Mouse (Mus musculus): ENCODE measurements at regions not wholly inside any gene's neighbourhood (a gene's known extent, or its start where the extent isn't known, plus 50 kb on each side); places are given as distances from the start of the nearest gene placed in this dataset.

DNA sequence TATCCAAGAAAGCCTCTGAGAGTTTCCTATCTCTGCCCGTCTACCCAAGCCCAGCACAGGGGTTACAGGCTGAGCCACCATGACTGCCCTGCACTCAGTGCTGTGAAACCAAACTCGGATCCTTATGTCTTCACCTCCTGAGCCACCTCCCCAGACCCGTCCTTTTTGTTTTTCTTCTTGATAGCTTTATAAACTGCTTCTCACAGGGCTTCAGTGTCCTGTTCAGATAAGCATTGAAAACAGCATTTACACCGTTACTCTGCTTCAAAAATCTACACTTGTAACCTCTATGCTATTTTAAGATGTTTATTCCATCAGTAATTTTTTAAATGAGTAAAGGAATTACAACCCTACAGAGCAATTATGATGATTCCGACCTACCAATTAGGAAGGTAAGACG lies 253.0 kb downstream of the Dhx15 start:
- no peak overlapping the region for H3K4me2 ChIP-seq (replicated peaks)
- H3K9ac ChIP-seq, result no peak overlapping the region
- no peak for ATAC-seq (ENCODE audit: low FRiP score, low read depth)
- H3K4me3 ChIP-seq, result no peak overlapping the region
- no peaks in the 10 kb centered on the region for H3K9me3 ChIP-seq
- H3K4me1 ChIP-seq, result no peaks in the 10 kb centered on the region
- H3K27me3 ChIP-seq (replicated peaks), result no peaks in the 10 kb centered on the region
- no peaks in the 10 kb centered on the region for H3K36me3 ChIP-seq
- no peak overlapping the region for H3K27ac ChIP-seq
- 88% methylated on average over 6 of the region's 6 CpGs for whole genome bisulfite sequencing

GRCm38 (mm10) chr5:51935391-51936354 lies 254.6 kb downstream of the Dhx15 start:
- H3K27me3 ChIP-seq (replicated peaks), result no peaks in the 10 kb centered on the region
- no peak overlapping the region for H3K4me2 ChIP-seq (replicated peaks)
- H3K9ac ChIP-seq, result no peak overlapping the region
- 60% methylated on average over 17 of the region's 17 CpGs for WGBS
- H3K4me1 ChIP-seq, result no peaks in the 10 kb centered on the region
- no peaks in the 10 kb centered on the region for H3K9me3 ChIP-seq
- peak; percentile 44; the same call in 1 of the 2 replicates for ATAC-seq (ENCODE audit: low FRiP score, low read depth)
- H3K27ac ChIP-seq, result no peak overlapping the region
- H3K4me3 ChIP-seq, result no peak overlapping the region
- H3K36me3 ChIP-seq, result no peaks in the 10 kb centered on the region

DNA sequence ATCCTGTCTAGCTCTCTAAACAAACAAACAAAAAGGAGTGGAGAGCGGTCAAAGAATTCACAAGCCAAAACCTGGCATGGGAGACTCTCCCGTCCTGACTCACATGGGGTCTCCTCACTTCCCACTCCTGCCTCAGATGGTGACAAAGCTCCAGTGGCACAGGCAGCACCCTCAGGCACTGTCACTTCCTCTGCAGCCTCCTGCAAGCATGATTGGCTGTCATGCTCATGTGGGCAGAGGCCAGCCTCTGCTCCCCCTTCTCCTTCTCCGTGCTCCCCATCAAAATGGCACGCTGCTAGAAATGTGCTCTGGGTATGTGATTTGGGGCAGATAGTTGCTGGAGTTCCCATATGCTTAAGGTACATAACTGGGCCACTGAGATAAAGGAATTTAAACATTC lies 255.4 kb downstream of the Dhx15 start:
- 80% methylated on average over 4 of the region's 4 CpGs for WGBS
- Histone ChIP-seq H3K36me3 (no peaks in the 10 kb centered on the region), H3K4me3 (no peak overlapping the region), H3K27me3 (replicated peaks) (no peaks in the 10 kb centered on the region), H3K9ac (no peak overlapping the region), H3K27ac (no peak overlapping the region), H3K9me3 (no peaks in the 10 kb centered on the region), H3K4me2 (replicated peaks) (no peak overlapping the region), H3K4me1 (no peaks in the 10 kb centered on the region)
- no peak for ATAC-seq (ENCODE audit: low FRiP score, low read depth)

DNA sequence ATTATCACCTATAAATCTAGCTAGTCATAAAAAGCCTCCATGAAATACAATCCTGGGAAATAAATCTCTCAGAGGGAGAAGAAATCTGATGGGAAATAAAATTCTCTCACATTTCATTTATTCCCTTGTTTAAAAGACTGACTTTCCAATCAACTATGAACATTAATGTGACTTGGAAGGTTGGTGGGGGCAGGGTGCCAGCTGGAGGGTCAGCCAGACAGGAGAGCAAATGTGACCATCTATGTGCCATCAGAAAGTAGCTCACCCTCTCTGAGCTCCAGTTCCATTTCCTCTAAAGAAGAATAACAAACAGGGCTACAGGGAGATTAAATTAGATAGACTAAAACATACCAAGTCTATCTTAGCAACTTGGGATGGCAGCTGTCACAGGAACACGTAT lies 257.0 kb downstream of the Dhx15 start:
- H3K36me3 ChIP-seq, result no peaks in the 10 kb centered on the region
- H3K4me2 ChIP-seq (replicated peaks), result no peak overlapping the region
- H3K4me3 ChIP-seq, result no peak overlapping the region
- no peaks in the 10 kb centered on the region for H3K27me3 ChIP-seq (replicated peaks)
- 86% methylated on average over 1 of the region's 1 CpGs for WGBS
- H3K4me1 ChIP-seq, result no peaks in the 10 kb centered on the region
- no peak overlapping the region for H3K27ac ChIP-seq
- no peak overlapping the region for H3K9ac ChIP-seq
- no peak for ATAC-seq (ENCODE audit: low FRiP score, low read depth)
- no peaks in the 10 kb centered on the region for H3K9me3 ChIP-seq

- H3K4me2 ChIP-seq (replicated peaks), result no peak overlapping the region
- H3K9me3 ChIP-seq, result no peaks in the 10 kb centered on the region
- no peak overlapping the region for H3K27ac ChIP-seq
- H3K4me3 ChIP-seq, result no peak overlapping the region
- no peak for ATAC-seq (ENCODE audit: low FRiP score, low read depth)
- no peak overlapping the region for H3K9ac ChIP-seq
- H3K4me1 ChIP-seq, result no peaks in the 10 kb centered on the region
- no peaks in the 10 kb centered on the region for H3K36me3 ChIP-seq
- no peaks in the 10 kb centered on the region for H3K27me3 ChIP-seq (replicated peaks)
- 77% methylated on average over 3 of the region's 3 CpGs for WGBS
These were observed 259.9 kb downstream of the Dhx15 start for GRCm38 (mm10) chr5:51930416-51930815.

- Histone ChIP-seq H3K9me3 (no peaks in the 10 kb centered on the region), H3K4me3 (no peak overlapping the region), H3K27me3 (replicated peaks) (no peaks in the 10 kb centered on the region), H3K9ac (no peak overlapping the region), H3K36me3 (no peaks in the 10 kb centered on the region), H3K4me1 (no peaks in the 10 kb centered on the region), H3K27ac (no peak overlapping the region), H3K4me2 (replicated peaks) (no peak overlapping the region)
- 93% methylated on average over 3 of the region's 3 CpGs for WGBS
- no peak for ATAC-seq (ENCODE audit: low FRiP score, low read depth)
These were observed 261.5 kb downstream of the Dhx15 start for GRCm38 (mm10) chr5:51928801-51929200.

DNA sequence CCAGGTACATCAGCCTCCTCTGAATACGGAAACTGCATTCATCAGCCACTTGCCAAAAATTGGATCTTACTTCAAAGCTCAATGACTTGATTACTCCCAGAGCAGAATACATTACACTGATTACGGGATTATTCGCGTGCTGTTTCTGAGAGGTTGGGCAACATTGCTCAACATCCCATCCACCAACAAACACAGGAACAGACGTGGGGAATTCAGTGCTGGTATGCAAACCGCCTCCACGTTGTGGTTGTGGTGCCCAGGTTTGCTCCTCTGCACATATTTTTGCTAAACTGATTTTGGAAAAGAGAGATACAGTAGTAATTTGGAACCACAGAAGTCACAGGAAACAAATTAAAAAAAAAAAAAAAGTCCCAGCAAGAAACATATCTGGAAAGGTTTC lies 266.9 kb downstream of the Dhx15 start:
- Histone ChIP-seq H3K36me3 (no peaks in the 10 kb centered on the region), H3K27ac (no peak overlapping the region), H3K9me3 (no peaks in the 10 kb centered on the region), H3K4me1 (no peaks in the 10 kb centered on the region), H3K4me3 (no peak overlapping the region), H3K4me2 (replicated peaks) (no peak overlapping the region), H3K9ac (no peak overlapping the region), H3K27me3 (replicated peaks) (no peaks in the 10 kb centered on the region)
- ATAC-seq (ENCODE audit: low FRiP score, low read depth), result no peak
- 86% methylated on average over 7 of the region's 7 CpGs for WGBS

GRCm38 (mm10) chr5:51922973-51923372 lies 267.3 kb downstream of the Dhx15 start:
- ATAC-seq (ENCODE audit: low FRiP score, low read depth), result no peak
- Histone ChIP-seq H3K4me2 (replicated peaks) (no peak overlapping the region), H3K27ac (no peak overlapping the region), H3K9ac (no peak overlapping the region), H3K36me3 (no peaks in the 10 kb centered on the region), H3K9me3 (no peaks in the 10 kb centered on the region), H3K4me1 (no peaks in the 10 kb centered on the region), H3K27me3 (replicated peaks) (no peaks in the 10 kb centered on the region), H3K4me3 (no peak overlapping the region)
- WGBS, result 67% methylated on average over 5 of the region's 5 CpGs

DNA sequence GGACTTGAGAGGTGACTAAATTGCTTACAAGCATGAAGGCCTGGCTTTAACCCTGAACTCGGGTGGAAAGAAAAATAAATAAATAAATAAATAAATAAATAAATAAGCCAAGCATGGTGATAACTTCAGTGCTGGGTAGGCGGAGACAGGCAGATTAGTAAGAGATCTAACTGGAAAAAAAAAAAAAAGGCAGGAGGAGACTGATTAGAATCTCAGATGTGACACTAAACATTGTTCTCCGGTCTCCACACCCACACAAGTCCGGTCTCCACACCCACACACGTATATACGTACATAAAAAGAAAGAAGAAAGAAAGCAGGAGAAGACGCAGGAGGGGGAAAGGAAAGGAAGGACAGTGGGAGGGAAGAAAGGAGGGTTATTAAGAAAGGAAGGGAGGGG lies 267.8 kb downstream of the Dhx15 start:
- H3K27ac ChIP-seq, result no peak overlapping the region
- no peak overlapping the region for H3K4me2 ChIP-seq (replicated peaks)
- ATAC-seq (ENCODE audit: low FRiP score, low read depth), result no peak
- WGBS, result 85% methylated on average over 7 of the region's 7 CpGs
- no peak overlapping the region for H3K4me3 ChIP-seq
- H3K36me3 ChIP-seq, result no peaks in the 10 kb centered on the region
- no peaks in the 10 kb centered on the region for H3K27me3 ChIP-seq (replicated peaks)
- no peaks in the 10 kb centered on the region for H3K9me3 ChIP-seq
- H3K4me1 ChIP-seq, result no peaks in the 10 kb centered on the region
- H3K9ac ChIP-seq, result no peak overlapping the region

DNA sequence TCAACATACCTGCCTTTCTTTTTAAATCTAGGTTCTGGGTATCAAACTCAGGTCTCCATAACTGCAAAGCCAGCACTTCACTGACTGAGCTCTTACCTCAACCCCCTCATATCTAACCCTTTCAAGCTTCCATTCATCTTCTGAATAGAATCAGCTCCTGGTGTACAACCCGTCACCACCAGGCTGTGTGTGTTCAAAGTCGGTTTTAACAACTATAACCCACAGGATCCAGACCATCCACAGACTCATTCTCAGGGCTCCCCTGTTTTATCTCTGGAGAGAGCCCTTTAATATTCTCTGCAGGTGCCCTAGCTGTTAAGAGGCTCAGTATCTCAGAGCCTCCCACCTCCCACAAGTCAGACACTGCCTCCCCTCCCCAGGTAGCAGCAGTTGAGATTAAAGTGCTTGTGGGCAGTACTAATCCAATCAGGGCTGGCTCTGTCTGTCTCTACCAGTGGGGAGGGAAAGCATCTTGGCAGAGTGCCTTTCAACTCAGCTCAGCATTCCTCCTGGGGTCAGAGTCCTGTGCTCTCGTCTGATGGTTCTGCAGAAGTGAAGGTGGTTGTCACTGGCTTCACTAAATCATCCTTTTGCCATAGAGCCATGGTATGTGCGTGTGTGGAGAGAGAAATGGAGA lies 272.4 kb downstream of the Dhx15 start:
- 29% methylated on average over 4 of the region's 4 CpGs for WGBS

DNA sequence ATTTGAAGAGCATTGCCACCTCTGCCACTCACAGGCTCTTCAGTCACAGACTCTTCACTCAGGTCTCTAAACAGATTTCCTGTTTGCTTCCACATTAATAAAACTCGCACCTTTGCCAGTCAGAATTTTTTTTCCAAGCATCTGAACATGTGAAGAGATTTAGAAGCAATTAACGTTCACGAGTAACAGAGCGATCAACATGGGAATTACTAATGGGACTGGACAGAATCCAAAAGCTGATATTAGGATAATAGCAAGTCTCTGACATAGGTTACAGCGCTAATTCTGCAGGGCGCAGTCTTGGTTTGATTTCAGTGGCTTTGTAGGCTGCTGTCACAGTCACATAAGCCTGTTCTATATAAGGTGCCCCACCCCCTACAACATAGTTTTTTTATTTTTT lies 275.6 kb downstream of the Dhx15 start:
- H3K27ac ChIP-seq, result no peak overlapping the region
- no peak overlapping the region for H3K4me3 ChIP-seq
- no peaks in the 10 kb centered on the region for H3K9me3 ChIP-seq
- no peak overlapping the region for H3K4me2 ChIP-seq (replicated peaks)
- H3K9ac ChIP-seq, result no peak overlapping the region
- 92% methylated on average over 6 of the region's 6 CpGs for WGBS
- H3K4me1 ChIP-seq, result no peaks in the 10 kb centered on the region
- H3K36me3 ChIP-seq, result no peaks in the 10 kb centered on the region
- no peaks in the 10 kb centered on the region for H3K27me3 ChIP-seq (replicated peaks)
- ATAC-seq (ENCODE audit: low FRiP score, low read depth), result no peak

More for the DNA sequence above, 272.4 kb downstream of the Dhx15 start:
- Histone ChIP-seq H3K27me3 (replicated peaks) (no peaks in the 10 kb centered on the region), H3K27ac (no peak overlapping the region), H3K9me3 (no peaks in the 10 kb centered on the region), H3K9ac (no peak overlapping the region), H3K36me3 (no peaks in the 10 kb centered on the region), H3K4me1 (no peaks in the 10 kb centered on the region), H3K4me2 (replicated peaks) (no peak overlapping the region), H3K4me3 (no peak overlapping the region)
- ATAC-seq (ENCODE audit: low FRiP score, low read depth), result no peak

DNA sequence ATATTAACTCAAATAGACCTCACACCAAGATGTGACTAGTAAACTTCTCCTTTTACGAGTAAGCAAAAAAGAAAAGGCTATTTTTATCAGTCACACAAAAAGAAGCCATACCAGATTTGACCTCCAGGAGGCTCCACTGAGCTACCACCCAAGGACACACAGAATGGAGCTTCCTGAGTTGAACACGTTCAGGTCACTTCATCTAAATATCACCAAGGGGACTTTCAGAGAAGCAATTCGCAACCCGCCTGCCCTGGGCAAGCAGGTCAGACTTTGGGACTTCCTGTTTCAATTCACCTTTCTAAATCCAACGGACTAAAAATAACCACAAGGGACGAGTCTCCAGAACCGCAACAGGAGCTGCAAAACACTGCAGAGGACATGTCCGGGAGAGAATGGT lies 281.5 kb downstream of the Dhx15 start:
- H3K27me3 ChIP-seq (replicated peaks), result no peaks in the 10 kb centered on the region
- no peaks in the 10 kb centered on the region for H3K4me1 ChIP-seq
- WGBS, result 80% methylated on average over 8 of the region's 8 CpGs

More for the DNA sequence above, 281.5 kb downstream of the Dhx15 start:
- no peak for ATAC-seq (ENCODE audit: low FRiP score, low read depth)
- Histone ChIP-seq H3K9me3 (no peaks in the 10 kb centered on the region), H3K4me3 (no peak overlapping the region), H3K4me2 (replicated peaks) (no peak overlapping the region), H3K9ac (no peak overlapping the region), H3K36me3 (no peaks in the 10 kb centered on the region), H3K27ac (no peak overlapping the region)

Data from neural tube, embryonic 12.5 days (tissue).